Mouse (Mus musculus) spleen, adult 2 months (tissue): ENCODE measurements around the gene Akap6.

ENCODE experiments used
- CTCF ChIP-seq: fragments of 200-500 bp; IDR thresholded peaks from 2 replicates; pipeline ENCODE4 v1.5.1; 2011; ENCODE audit warnings: mild to moderate bottlenecking, inconsistent platforms; ENCODE audit not compliant: insufficient read depth, insufficient read length, insufficient replicate concordance; ENCODE audit errors: extremely low read depth
- POLR2A ChIP-seq: fragments of 200-500 bp; IDR thresholded peaks from 2 replicates; pipeline ENCODE4 v1.6.1; 2011; ENCODE audit warnings: low read depth, low read length, inconsistent platforms

GRCm38 (mm10) chr12:53029910-53030309 is 330.7 kb downstream of the Akap6 start:
- TF ChIP-seq CTCF (no peak), POLR2A (no peak)
